Mouse (Mus musculus) E14TG2a.4 (cell line): Measurements from ENCODE around the gene Pfpl.

Source experiments
- CTCF ChIP-seq: conservative IDR thresholded peaks from 2 replicates; pipeline ENCODE4 v1.5.1; 2014; ENCODE audit warnings: low read length
- NANOG ChIP-seq: IDR thresholded peaks from 2 replicates; pipeline ENCODE4 v1.6.1; 2014; ENCODE audit warnings: borderline replicate concordance, low read length, mixed read lengths
- POU5F1 ChIP-seq: IDR thresholded peaks from 2 replicates; pipeline ENCODE4 v1.6.1; 2014; ENCODE audit warnings: low read length, borderline replicate concordance

DNA sequence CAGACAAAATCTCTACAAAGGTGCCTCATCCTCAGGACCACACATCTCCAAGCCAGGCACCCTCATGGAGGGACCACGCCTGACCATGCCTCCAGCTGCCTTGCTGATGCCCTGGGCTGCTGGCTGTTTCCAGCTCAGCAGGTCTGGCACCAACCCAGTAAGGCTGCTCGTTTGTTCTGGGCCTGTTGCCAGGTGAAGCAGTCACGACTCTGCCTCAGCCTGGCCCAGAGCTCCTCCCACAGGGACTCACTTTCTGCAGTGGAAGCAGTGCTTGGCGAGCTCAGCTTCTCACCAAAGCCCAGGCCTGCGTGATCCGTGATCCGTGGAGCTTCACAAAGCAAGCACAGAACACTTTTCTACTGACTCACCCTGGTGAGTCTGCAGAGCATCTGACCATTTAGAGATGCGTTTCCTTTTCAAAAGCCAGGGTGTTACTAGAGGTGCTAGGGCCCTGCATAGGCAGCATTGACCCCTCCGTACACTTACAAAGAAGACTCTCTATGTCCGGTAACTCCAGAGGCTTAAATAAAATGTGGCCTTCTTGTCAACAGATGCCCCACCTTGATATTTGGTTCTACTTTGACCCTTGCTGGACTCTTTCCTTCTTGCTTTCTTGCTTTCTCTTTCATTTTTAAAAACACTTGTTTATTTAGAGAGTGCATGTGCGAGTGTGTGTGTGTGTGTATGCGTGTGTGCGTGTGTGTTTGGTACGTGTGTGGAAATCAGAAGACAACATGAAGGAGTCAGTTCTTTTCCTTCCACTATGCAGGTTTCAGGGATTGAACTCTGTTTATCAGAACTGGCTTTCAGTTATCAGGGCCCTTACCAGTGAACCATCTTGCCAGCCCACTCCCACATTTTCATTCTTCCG lies 47.9 kb downstream of the Pfpl start:
- TF ChIP-seq CTCF (no peak), POU5F1 (no peak), NANOG (no peak)
